Mouse (Mus musculus) liver, embryonic 13.5 days (tissue): ENCODE results near the gene Kcnn1. TPM values are rescaled to one million over a fixed set of nuclear protein-coding genes. Genes with fewer than 3 reads are reported as not detected.

Experiments used
- ATAC-seq: fragments of 200-750 bp; cut with Nextera tagmentation; 2 replicates; pipeline ENCODE4 v1.8.0; 2017; ENCODE audit warnings: low read depth, mild to moderate bottlenecking, moderate number of reproducible peaks, moderate library complexity
- DNase-seq: peaks from one replicate; pipeline ENCODE4 v3.0.0; 2022
- H3K27ac ChIP-seq: fragments of 300-500 bp; sonication (generic); 2 replicates; pipeline ENCODE4 v1.5.1; 2015; ENCODE audit warnings: moderate library complexity, mild to moderate bottlenecking, inconsistent platforms
- H3K27me3 ChIP-seq: fragments of 300-500 bp; sonication (generic); 2 replicates; pipeline ENCODE4 v1.6.1; 2015; ENCODE audit warnings: mild to moderate bottlenecking, inconsistent platforms
- H3K36me3 ChIP-seq: fragments of 300-500 bp; sonication (generic); 2 replicates; pipeline ENCODE4 v1.6.1; 2015; ENCODE audit warnings: mild to moderate bottlenecking, inconsistent platforms
- H3K4me1 ChIP-seq: fragments of 300-500 bp; sonication (generic); replicated peaks from 2 replicates; pipeline ENCODE4 v1.6.1; 2015; ENCODE audit warnings: inconsistent platforms
- H3K4me2 ChIP-seq: fragments of 300-500 bp; sonication (generic); 2 replicates; pipeline ENCODE4 v1.6.1; 2015; ENCODE audit warnings: inconsistent platforms, mild to moderate bottlenecking, moderate library complexity
- H3K4me3 ChIP-seq: fragments of 300-500 bp; sonication (generic); replicated peaks from 2 replicates; pipeline ENCODE4 v1.5.1; 2015; ENCODE audit warnings: mild to moderate bottlenecking, inconsistent platforms
- H3K9ac ChIP-seq: fragments of 300-500 bp; sonication (generic); 2 replicates; pipeline ENCODE4 v1.6.1; 2015; ENCODE audit warnings: mild to moderate bottlenecking, inconsistent platforms
- H3K9me3 ChIP-seq: fragments of 300-500 bp; sonication (generic); replicated peaks from 2 replicates; pipeline ENCODE4 v1.6.1; 2016; ENCODE audit warnings: inconsistent platforms
- WGBS: fragments of 180-500 bp; shearing (Covaris S2); methylation state at CpG from one replicate; pipeline ENCODE4 v1.1.7; 2015; ENCODE audit not compliant: insufficient replicate concordance; 5-methylcytosine and 5-hydroxymethylcytosine counted together
- polyA plus RNA-seq: library from polyadenylated mRNA; unstranded; fragments of >200 nt; fragmentation: Nextera tagmentation; extraction: Ambion mirVana; gene quantifications from 2 replicates; pipeline ENCODE4 v1.2.1, GENCODE M21; 2015

Gene Kcnn1
- polyA plus RNA-seq, 1 experiment from 2014 or later = 0.29 TPM

GRCm38 (mm10) chr8:70865350-70866000 lies 2.4 kb upstream of the Kcnn1 start:
- H3K4me3 ChIP-seq = peak overlapping the region; percentile 74
- WGBS = under 1% methylated on average over 46 of the region's 46 CpGs
- H3K36me3 ChIP-seq = peaks cover 15% of the 10 kb centered on the region
- H3K9ac ChIP-seq = peak overlapping the region; percentile 77
- peak overlapping the region; percentile 88 for H3K4me2 ChIP-seq
- ATAC-seq (peak; percentile 87), DNase-seq (peak; percentile 97)
- peaks cover 68% of the 10 kb centered on the region for H3K4me1 ChIP-seq
- no peaks in the 10 kb centered on the region for H3K9me3 ChIP-seq
- H3K27me3 ChIP-seq = peaks cover 49% of the 10 kb centered on the region
- peak overlapping the region; percentile 91 for H3K27ac ChIP-seq

DNA sequence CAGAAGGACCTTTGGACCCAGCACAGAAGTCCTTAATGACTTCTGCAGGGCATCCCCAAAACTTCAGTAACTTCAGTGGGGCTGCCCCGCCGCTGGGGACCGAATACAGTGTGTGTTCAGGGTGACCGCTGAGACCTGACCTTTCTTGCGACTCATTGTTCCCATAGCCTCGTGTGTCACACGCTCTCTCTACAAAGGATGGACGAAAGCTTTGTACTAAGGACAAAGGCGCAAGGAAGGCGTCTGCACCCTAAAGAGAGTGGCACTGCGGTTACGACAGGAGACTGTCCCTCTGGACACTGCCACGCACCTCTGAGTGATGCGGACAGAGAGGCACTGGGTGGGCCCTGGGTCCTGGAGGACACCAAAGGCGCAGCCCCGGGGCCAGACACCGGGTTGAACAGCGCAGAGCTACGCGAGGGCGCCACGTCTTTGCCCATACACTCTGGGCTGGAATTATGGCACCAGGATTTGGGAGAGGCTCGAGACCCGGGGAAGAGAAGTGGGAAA lies 1.7 kb upstream of the Kcnn1 start:
- Histone ChIP-seq H3K27me3 (peaks cover 53% of the 10 kb centered on the region), H3K9ac (peak overlapping the region; percentile 77), H3K4me2 (peak overlapping the region; percentile 88), H3K36me3 (peaks cover 15% of the 10 kb centered on the region), H3K9me3 (no peaks in the 10 kb centered on the region), H3K4me3 (peak overlapping the region; percentile 74), H3K4me1 (peaks cover 63% of the 10 kb centered on the region), H3K27ac (no peak overlapping the region)
- DNase-seq (no peak), ATAC-seq (no peak)
- whole genome bisulfite sequencing = 2% methylated on average over 24 of the region's 24 CpGs

DNA sequence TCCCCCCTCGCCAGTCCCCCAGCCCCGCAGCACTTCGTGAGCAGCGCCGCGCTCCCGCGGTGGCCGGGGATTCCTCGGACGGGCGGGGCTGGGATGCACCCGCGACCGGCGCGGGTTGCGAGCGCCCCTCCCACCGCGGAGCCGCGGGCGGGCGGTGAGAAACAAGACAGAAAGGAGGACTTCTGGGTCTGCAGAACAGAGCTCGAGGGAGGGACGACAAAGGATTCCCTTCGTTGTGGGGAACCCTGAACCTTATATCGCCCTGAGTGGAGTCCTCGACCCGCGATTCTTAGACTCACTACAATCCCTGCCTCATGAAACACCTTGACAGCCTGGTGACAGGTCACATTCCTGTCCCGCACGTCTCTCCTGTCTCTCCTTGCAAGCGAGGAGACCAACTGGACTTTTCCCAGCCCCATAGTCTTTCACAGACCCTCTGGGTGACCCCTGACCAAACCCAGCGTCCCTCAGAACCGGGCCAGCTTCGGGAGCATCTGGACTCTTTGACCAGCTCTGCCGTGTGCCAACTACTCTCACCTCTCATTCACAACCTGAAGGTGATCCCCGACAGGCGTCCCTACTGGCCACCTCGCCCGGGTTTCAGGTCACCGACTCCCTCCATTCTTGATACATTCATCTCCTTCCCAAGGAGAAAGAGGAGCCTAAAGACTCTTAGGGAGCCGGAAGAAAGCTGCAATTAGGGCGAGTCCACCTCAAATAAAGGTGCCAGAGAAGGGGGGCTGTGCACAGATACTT lies 1.1 kb upstream of the Kcnn1 start:
- Histone ChIP-seq H3K4me3 (peak overlapping the region; percentile 74), H3K4me2 (peak overlapping the region; percentile 88), H3K36me3 (peaks cover 15% of the 10 kb centered on the region), H3K4me1 (peaks cover 57% of the 10 kb centered on the region), H3K27me3 (peaks cover 53% of the 10 kb centered on the region), H3K9ac (peak overlapping the region; percentile 13), H3K9me3 (no peaks in the 10 kb centered on the region), H3K27ac (no peak overlapping the region)
- DNase-seq (no peak), ATAC-seq (no peak)
- 1% methylated on average over 46 of the region's 46 CpGs for WGBS

DNA sequence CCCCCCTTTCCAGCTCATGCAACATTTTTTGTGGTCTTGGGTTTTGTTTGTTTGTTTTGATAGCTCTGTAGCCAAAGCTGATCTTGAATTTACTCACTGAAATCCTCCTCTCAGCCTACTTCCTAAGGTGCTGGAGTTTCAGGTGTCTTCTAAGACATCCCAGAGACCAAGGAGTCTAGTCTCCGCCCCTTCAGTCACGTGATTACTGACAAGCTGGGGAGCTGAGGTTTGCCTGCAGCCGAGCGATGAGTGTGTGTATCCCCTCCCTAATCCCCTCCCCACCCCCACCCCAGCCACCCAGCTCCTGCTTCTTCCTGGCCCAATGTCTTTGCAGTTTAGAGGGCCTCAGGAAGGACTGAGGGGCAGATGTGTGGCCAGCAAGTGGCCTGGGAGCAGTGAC lies 5.5 kb downstream of the Kcnn1 start:
- Histone ChIP-seq H3K9ac (0 out of 2 replicates have a peak overlapping the region, but pooled peaks have one; percentile 60), H3K27me3 (peaks cover 53% of the 10 kb centered on the region), H3K9me3 (no peaks in the 10 kb centered on the region), H3K4me3 (no peak overlapping the region), H3K36me3 (no peaks in the 10 kb centered on the region), H3K4me1 (peaks cover 26% of the 10 kb centered on the region), H3K4me2 (no peak overlapping the region), H3K27ac (no peak overlapping the region)
- no peak for DNase-seq
- WGBS = 20% methylated on average over 4 of the region's 4 CpGs
- ATAC-seq = no peak

DNA sequence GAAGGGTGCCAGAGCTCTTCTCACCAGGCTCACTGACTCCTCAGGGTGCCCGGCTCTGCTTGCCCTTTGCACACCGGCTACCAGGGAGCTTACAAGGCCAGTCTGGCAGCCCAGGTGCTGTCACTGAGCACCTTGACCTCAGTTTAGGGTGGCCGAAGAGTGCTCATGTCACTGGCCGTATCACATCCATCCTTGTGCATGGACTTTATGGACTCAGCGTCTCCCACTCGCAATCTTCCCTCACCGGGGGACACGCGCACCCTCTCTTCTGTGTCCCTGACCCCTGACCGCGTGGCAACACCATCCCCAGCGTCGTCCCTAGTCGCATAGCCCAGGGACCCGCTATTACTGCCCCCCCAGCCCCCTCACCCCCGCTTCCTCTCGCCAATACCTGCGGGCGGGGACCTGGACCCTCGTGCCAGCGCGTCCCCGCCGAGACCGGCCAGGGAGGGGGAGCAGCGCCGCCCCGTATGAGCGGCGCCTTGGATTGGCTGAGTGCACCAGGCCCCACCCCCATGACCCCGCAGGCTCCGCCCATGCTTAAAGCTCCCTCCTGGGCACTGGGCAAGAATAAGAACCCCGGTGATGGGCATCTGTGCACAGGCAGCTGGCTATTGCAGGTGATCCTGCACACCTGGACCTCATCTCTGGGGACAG lies 6.4 kb downstream of the Kcnn1 start:
- Histone ChIP-seq H3K4me3 (peak overlapping the region; percentile 53), H3K4me1 (peaks cover 31% of the 10 kb centered on the region), H3K9me3 (no peaks in the 10 kb centered on the region), H3K9ac (peak overlapping the region; percentile 60), H3K36me3 (no peaks in the 10 kb centered on the region), H3K4me2 (peak overlapping the region; percentile 78), H3K27ac (no peak overlapping the region), H3K27me3 (peaks cover 50% of the 10 kb centered on the region)
- ATAC-seq (peak; percentile 79), DNase-seq (peak; percentile 65)
- WGBS = 9% methylated on average over 33 of the region's 33 CpGs

GRCm38 (mm10) chr8:70856028-70856427 lies 7.0 kb downstream of the Kcnn1 start:
- Histone ChIP-seq H3K4me1 (peaks cover 38% of the 10 kb centered on the region), H3K27ac (no peak overlapping the region), H3K36me3 (no peaks in the 10 kb centered on the region), H3K4me2 (peak overlapping the region; percentile 78; the same call in 1 of the 2 replicates), H3K4me3 (no peak overlapping the region), H3K9me3 (no peaks in the 10 kb centered on the region), H3K27me3 (peaks cover 47% of the 10 kb centered on the region), H3K9ac (no peak overlapping the region)
- ATAC-seq = no peak
- 55% methylated on average over 5 of the region's 5 CpGs for WGBS
- no peak for DNase-seq

DNA sequence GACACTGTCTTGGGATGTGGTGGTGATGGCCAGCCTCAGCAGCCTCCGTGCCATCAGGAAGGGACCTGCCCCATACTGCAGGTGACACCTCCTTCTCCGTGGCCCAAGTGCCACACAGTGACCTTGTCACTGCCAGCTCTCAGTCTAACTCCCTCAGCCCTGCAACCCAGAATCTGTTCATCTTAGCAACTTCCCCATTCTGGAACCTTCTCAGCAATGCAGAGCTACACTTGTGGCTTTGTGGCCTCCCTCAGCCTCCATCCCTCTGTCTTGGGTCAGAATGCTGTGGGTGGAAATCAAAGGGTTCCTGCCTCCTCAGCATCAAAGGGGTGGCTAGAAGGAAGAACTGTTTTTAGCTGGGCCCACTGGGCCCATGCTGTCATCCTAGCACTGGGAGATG lies 9.2 kb downstream of the Kcnn1 start:
- Histone ChIP-seq H3K27ac (no peak overlapping the region), H3K4me1 (peaks cover 43% of the 10 kb centered on the region), H3K4me2 (no peak overlapping the region), H3K4me3 (no peak overlapping the region), H3K27me3 (peaks cover 54% of the 10 kb centered on the region), H3K36me3 (no peaks in the 10 kb centered on the region), H3K9me3 (no peaks in the 10 kb centered on the region), H3K9ac (no peak overlapping the region)
- WGBS = 23% methylated on average over 2 of the region's 2 CpGs
- ATAC-seq (no peak), DNase-seq (no peak)

- ATAC-seq (no peak), DNase-seq (no peak)
- Histone ChIP-seq H3K36me3 (no peaks in the 10 kb centered on the region), H3K4me2 (no peak overlapping the region), H3K27ac (no peak overlapping the region), H3K4me1 (peaks cover 34% of the 10 kb centered on the region), H3K9me3 (no peaks in the 10 kb centered on the region), H3K27me3 (peaks cover 63% of the 10 kb centered on the region), H3K9ac (no peak overlapping the region), H3K4me3 (no peak overlapping the region)
- 80% methylated on average over 41 of the region's 41 CpGs for WGBS
Observed at GRCm38 (mm10) chr8:70852595-70853231, 10.3 kb downstream of the Kcnn1 start.

DNA sequence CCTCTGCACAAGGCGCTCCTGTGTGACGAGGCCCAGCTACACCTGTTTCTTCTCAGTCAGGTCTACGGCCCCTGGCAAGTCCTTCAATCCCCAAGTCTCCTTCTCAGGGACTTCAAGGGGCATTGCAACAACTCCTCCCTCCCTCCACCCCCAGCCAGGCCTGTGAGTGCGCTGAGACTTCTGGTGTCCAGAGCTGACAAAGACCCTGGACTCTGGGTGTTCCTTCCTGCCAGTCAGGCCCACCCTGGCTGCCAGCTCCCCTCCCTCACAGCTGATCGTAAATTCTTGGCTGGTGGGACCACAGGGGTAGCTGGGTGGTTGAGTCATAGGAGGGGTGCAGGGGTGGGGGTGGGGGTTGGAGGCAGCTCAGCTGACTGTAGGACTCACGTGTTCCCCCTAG lies 11.2 kb downstream of the Kcnn1 start:
- H3K36me3 ChIP-seq = no peaks in the 10 kb centered on the region
- H3K9ac ChIP-seq = peak overlapping the region; percentile 41; the same call in 1 of the 2 replicates
- H3K4me2 ChIP-seq = peak overlapping the region; percentile 10; the same call in 1 of the 2 replicates
- DNase-seq (no peak), ATAC-seq (no peak)
- no peaks in the 10 kb centered on the region for H3K9me3 ChIP-seq
- peak overlapping the region; percentile 29; the same call in 1 of the 2 replicates for H3K27ac ChIP-seq
- no peak overlapping the region for H3K4me3 ChIP-seq
- peaks cover 28% of the 10 kb centered on the region for H3K4me1 ChIP-seq
- H3K27me3 ChIP-seq = peaks cover 69% of the 10 kb centered on the region
- 60% methylated on average over 6 of the region's 6 CpGs for WGBS

DNA sequence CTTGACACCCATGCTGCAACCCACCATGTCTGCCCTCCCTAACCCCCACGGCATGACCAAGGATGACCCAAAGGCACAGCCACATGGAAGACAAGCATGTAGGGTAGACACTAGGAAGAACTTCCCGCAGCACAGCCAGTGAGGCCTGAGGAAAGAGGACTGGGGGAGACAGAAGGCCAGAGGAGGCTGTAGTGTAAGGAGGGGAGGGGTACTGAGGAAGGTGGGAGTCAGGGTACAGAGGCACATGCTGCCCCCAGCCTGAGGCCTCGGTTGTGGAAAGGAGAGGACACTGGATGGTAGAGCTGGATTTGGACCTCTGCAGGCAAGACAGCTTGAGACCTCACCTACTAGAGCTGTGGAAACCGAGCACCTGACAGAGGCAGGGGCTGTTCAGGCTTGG lies 12.1 kb downstream of the Kcnn1 start:
- 70% methylated on average over 4 of the region's 4 CpGs for WGBS
- H3K27me3 ChIP-seq = peaks cover 69% of the 10 kb centered on the region
- ATAC-seq (no peak), DNase-seq (no peak)
- peaks cover 29% of the 10 kb centered on the region for H3K4me1 ChIP-seq
- H3K36me3 ChIP-seq = no peaks in the 10 kb centered on the region
- H3K27ac ChIP-seq = no peak overlapping the region
- H3K4me3 ChIP-seq = no peak overlapping the region
- no peak overlapping the region for H3K9ac ChIP-seq
- no peak overlapping the region for H3K4me2 ChIP-seq
- H3K9me3 ChIP-seq = no peaks in the 10 kb centered on the region
